Mouse (Mus musculus) neural tube, embryonic 10.5 days (tissue): ENCODE measurements at regions not wholly inside any gene's neighbourhood (a gene's known extent, or its start where the extent isn't known, plus 50 kb on each side); places are given as distances from the start of the nearest gene placed in this dataset.

Experiments used
- DNase-seq: peaks from one replicate; pipeline ENCODE4 v3.0.0-alpha.2; 2017; ENCODE audit warnings: low spot score; ENCODE audit errors: extremely low spot score

DNA sequence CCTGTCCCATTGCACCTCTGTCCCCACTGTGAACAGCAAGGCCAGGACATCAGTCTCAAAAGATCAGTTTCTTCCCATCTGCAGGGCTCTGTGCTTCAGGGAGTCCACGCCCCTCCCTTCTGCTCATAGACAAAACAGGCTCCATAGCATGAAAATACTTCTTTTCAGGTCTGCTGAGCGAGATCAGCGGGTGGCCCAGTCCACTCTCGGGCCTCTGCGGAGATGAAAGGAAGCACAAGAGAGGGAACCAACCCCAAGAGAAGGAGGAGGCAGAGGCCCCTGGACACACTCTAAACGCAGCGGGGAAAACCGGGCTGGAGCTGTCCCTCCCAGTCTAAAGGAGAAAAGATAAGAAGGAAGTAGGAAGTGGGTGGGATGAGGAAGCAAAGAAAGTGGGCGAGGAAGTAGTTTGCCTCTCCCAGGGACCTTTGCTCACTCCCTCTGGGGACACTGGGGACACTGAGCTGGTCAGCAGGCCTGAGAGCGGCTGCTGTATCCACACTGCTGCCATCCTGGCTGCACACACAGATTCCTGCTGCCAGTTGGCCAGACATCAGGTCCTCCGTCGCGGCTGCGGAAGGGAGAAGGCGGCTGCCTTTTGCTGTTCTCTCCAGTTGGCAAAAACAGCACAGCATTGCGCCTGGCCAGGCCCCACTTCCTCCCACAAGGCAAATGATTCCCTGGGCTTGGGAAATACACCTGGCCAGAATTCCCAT, 143.5 kb downstream of the Rybp start:
- peak; percentile 56 for DNase-seq

DNA sequence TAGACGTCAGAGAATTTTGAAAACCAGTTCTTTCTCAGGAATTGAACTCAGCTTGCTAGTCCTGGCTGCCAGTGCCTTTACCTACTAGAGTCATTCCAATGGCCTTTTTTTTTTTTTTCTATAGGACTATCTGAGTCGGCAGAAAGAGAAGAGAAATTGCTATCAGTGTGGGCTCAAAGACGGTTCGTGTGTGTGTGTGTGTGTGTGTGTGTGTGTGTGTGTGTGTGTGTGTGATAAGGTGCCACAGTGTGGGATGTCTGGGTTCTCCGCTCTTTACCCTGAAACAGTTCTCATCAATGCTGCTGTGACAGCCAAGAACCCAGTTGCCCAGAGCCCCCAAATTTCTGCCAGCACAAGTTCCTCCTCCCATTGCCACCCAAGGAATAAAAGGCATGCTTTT, 146.1 kb downstream of the Rybp start:
- no peak for DNase-seq

DNA sequence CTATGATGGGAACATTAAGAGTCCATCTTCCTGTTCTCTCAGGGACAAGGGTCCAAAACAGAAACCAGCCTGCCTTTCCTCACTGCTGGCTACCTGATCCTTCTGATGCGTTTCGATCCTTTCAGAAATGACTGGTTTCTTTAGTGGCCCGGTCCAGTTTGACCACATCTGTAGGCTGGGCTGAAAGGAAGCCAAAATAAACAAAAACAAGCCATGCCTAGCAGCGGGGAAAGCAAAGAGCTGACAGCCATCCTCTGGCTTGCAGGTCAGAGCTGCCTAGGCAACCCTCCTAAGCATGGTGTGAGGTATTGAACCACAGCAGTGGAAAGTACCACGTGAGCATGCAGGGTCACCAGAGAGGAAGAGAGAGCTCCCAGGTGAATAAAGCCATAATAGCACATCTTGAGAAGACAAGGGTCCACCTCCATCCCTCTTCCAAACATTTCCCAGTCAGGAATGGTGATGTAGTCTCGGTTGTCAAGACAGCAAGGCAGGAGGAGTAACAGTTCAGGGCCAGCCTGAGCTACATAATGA, 146.6 kb downstream of the Rybp start:
- no peak for DNase-seq

DNA sequence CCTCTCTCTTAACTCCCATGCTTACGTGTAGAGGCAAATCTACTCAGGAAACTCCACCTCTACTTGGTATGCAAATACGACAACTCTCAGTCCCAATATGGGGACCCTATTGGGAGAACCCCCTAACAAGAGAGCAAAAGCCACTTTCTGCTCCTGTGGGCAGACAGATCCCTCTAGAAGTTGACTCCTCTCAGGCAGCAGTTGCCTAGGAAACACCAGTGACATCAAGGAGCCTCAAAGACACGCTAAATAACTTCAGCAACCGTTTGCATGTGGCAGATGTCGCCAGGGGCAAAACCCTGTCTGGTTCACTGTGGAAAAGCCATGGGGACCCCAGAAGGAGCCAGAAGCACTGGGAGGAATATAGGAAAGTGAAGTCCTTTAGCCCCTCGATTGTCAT, 147.5 kb downstream of the Rybp start:
- no peak for DNase-seq

DNA sequence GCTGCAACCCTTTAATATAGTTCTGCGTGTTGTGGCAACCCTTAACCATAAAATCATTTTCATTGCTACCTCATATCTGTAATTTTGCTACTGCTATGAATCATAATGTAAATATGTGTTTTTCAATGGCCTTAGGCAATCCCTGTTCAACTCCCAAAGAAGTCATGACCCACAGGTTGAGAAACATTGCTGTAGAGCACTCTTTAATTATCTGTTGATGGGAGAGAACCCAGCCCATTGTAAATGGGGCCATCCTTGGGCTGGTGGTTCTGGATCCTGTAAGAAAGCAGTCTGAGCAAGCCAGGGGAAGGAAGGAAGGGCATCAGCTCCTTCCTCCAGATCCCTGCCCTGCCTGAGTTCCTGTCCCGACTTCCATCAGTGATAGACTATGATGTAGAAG, 148.6 kb downstream of the Rybp start:
- DNase-seq: no peak

DNA sequence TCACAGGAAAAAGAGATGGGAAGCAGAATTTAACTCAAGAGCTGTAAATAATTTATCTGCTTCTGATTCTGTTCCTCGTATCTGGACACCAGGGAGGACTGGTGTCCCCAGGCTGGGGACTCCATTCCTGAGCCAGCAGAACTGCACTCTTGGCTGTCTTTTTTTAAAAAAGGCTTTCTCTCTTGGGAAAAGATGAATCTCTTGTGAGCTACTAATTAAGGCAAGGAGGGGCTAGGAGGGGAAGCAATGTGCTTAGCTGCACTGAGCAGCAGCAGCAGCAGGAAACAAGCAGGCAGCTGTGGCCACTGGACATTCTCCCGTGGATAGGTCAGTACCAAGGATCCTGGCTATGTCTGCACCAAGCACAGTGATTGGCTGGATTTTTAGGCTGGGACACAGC, 152.1 kb downstream of the Rybp start:
- no peak for DNase-seq

DNA sequence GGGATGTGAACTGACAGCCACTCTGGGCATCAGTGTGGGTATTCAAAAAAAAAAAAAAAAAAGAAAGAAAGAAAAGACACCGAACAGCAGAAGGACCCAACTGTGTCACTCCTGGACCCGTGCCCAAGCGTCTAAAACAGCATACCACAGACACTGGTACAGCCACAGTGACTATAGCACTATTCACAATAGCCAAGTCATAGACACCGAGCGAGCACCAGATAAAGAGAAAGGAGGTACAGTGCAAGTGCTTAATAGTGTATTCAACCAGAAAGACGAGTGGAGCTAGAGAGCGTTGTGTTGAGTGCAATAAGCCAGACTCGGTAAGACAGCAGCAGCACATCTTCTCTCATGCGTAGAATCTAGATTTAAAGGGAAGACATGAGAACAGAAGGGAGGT, 153.3 kb downstream of the Rybp start:
- no peak for DNase-seq

DNA sequence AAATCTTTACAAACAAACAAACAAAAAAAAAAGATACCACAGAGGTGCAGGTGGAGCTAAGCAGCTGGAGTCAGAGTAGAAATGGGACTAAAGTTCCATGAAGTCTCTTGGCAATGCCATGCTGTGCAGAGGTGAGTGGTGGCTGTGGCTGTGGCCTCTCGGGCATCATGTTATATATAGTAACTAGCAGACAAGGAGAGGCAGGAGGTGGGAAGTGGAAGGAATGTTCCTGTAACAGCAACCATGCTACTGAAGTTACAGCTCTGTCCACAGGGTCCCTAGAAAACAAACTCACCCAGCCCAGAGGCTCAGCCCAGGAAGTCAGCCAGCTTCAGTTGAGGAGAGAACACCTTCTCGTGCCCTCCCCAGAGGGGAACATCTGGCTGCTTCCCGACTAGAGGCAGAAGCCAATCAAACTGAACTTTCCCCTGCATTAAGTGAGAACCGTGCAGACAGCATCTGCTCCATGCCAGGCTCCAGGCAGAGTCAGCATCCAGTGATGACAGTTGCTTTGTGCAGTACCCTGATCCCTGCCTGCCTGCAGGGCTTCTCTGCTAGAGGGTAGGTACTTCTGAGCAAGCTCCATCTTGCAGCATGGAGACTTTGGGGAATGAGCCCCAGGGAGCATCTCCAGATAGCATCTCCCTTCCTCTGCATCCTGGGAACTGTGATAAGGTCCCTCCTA, 154.2 kb downstream of the Rybp start:
- no peak for DNase-seq

DNA sequence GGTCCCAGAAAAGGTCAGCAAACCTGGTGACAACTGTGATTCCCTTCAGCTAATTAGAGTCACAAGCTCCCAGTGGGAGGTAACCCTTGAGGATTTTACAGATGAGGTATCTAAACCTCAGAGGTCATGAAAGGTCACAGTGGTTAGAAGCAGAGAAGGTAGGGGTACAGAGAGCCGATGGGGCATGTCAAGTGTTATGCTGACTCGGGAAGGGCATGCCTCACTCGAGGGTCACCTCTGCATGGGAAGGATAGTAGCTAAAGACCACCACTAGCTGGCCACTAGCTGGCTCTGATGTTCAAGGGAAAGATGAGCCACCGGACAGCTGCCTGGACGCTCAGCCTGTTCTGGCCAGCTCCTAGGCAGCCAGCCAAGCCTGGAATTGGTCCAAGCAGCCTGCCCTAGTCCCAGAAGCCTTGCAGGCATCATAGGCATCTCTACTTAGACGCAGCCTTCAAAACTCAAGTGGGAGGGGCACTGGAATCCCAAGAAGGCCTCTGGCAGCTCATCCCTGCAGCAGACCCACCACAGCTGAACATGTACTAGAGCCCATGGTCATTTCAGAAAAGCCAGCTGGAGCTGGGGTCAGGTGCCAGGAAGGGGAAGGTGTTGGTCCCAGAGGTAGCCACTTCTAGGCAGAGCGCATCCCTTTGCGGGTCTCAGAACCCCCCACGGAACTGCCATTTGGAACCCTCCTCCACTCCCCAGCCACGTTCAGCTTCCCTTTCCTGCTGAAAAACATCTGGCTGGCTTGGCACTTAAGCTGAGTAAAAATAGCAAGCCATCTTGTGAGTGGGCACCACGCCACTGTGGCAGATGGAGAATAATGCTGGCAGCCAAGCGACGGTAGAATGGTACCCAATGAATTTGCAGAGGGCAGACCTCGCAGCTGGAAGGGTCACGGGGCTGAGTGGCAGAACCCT, 159.8 kb downstream of the Rybp start:
- peak; percentile 22 for DNase-seq

DNA sequence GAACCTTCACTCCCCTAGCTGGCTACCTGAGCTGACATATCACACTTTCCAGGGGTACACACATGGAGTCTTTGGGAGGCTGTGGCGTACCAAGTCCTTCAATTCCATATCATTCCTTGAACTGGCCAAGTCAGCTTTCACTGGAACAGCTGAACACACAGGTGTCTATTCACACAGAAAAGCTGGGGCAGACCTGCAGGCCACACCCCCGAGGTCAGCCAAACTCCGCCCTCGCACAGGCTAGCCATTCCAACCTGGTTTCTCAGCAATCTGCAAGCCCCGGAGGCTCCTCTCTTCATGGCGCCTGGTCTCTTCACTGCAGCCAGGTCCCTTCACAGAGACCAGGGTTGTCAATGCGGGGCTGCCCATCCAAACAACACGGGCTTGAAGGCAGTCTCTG, 160.5 kb downstream of the Rybp start:
- DNase-seq: no peak

DNA sequence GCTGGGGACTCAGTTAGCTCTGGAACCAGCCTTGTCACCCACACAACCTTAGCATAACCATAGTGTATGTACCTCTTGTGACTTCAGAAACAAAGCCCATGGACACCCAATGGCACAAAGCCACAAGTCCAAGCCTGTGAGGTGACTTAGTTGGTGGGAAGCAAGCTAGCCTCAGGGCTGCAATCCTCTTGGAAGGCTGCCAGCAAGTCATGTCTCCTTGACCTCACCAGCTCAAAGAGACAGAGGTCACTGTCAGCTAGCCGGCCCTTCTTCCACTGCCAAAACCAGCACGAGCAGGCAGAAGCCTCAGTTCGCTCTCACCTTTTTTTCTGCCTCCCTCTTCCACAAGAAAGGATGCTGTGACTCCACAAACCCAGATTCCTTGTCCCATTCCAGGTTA, 161.0 kb downstream of the Rybp start:
- no peak for DNase-seq

DNA sequence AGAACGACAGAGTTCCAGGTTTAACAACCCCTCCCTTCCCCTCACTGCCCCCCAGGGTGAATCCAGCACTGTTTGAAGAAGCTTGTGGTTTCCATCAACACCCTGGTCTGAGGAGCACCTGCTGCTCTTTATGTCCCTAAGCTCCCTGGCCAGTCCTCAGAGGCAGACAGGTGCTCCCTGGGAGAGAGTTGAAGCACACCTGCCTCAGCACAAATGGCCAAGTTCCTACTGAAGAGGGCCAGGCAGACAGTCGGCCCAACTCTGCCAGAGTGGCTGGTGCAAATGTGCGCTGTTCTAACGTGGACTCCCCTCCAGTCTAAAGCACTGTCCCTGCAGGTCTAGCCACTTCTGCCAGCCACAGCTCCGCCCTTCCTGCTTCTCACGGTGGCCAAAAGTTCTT, 166.0 kb downstream of the Rybp start:
- DNase-seq: no peak

DNA sequence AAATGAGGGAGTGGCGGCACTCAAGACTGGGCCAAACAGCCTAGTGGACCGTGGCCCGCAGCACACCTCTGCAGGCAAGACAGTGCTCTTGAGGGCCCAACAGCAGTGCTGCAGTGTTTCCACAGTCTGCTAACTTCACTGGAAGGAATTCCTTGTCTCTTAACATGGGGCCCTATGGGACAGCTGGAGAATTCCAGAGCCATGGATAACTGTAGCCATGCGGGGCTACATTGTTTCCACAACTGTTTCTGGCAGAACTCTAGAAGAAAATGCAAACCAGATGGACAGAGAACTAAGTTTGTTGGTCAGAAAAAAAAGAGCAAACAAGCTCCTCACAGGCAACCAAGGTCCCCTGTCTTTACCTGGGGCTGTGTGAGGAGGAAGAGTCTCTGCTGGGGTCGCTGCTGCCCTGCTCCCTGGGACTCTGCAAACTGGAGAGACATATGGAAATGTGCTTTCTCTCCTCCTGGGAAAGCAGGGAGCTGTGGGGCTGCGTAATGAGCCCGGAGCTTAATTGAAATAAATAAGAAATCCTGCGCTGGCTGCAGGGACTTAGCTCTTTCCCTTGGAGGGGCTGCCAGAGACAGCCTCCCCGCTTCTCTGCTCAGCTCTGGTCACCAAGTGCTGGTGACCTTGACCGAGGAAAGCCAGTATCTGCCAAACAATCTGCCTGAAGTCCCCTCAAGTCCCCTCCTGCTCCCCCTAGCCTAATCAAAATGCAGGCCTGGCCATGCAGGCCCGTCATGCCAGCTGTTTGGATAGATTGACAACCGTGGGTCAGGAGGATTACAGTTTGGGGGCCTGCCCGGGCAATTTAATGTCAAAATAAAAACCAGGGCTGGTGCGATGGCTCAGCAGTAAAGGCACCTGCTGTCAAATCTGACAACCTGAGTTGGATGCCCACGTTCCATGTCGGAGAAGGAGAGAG, 167.0 kb downstream of the Rybp start:
- DNase-seq: peak; percentile 23

DNA sequence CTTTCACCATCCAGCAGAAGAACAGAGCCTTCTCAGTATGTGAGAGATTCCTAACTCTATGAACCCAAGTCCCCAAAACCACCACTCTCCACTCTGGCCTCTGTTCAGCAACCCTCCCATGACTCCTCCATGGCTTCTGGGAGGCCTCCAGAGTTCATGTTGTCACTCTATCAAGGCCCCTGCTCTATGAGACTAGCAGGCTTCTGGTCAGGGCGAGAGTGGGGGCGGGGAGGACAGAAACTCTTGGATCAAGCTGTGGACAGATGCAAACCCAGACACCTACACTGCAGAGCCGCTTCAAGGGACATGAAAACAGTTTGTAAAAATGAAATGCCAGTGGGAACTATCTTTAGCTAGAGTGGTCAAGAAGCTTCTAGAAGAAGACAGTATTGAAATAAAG, 170.2 kb downstream of the Rybp start:
- DNase-seq: no peak

DNA sequence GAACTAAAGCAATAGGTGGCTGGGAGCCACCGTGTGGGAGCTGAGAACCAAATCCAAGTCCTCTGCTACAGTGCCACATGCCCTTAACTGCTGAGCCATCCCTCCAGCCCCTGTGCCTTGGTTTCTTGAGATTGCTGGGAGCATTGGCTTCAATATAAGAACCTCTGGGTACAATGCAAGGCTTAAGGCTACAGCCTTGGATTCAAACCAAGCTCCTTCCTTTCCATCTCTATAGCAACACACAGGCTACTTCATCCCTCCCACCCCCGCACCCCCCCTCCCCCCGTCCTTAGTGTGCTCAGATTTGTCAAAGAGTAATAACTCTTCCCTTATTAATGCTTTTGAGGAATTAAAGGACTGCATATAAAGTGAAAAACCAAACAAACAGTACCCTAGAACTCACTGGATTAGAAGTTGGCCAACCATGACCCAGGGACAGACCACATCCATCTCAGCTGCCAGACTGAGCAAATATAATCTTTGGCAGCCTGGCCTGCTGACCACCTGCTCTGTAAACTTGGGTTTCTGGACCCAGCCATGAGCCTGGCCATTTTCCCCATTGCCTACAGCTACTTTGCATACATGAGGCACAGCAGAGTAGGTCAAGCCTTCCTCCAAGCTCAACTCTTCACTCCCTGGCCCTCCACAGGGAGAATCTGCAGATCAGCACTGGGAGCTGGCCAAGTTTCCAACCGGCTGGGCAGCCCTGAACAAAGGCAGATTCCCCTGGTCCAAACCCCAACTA, 173.7 kb downstream of the Rybp start:
- no peak for DNase-seq

DNA sequence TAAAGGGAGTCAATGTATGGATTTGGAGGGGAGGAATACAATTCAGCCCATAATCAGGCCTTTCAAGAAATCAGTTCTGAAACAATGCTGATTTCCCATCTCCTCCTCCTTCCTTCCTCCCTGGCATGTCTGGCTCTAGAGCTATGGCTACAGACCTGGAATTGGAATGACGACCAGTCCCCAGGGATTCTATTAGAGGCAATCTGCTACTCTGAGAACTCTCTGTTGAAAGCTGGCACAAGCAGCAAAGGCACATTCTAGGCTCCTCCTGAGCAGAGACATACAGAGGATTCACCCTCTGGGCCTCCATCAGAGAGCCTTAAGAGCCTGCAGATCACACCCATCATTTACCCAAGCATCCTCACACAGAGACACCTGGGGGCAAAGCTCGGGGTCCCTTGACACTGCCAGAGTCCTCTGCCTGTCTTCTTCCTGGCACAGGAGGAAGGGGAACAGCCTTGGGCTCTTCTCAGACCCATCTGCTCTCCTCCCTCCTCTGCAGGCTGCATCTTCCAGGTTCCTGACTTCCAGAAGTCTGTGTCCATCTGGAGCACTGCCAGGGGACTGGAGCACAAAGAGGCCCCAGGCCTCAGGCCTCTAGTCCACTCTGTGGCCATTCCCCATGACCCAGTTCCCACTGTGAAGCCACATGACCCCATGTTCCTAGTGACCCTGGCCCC, 176.2 kb downstream of the Rybp start:
- no peak for DNase-seq

DNA sequence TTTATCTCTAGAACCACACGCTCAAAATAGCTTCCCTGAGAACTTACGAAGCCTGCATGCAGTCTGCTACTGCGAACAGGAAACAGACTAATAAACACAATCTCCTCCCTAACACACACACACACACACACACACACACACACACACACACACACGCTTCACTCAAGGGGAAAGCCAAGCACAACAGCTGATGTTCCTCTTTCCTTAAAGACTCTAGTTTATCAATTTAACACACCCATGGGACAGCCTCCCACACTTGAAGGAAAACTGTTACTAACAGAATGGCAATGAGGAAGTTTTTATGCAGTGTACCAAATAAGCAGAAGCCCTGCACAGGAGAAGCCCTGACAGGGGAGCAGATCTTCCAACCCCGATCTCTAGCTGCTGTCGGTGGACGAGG, 177.3 kb downstream of the Rybp start:
- DNase-seq: no peak

DNA sequence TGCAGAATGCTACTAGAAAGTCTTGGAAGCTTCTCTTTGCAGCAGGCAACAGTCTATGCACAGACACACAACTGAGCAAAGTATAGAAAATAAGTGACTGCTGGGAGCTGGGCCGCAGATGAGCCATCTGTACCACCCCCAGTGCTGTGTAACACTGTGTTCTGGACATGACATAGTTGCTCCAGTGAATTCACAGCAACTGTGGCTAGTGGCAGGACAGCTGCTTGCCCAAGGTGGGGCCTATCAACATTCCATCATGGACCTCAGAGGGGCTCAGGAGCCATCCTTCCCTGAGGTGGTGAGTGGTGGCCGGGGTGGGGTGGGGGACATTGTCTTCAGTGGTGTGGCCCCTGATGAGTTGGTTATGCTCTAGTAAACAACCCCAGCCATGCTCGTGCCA, 177.9 kb downstream of the Rybp start:
- no peak for DNase-seq

DNA sequence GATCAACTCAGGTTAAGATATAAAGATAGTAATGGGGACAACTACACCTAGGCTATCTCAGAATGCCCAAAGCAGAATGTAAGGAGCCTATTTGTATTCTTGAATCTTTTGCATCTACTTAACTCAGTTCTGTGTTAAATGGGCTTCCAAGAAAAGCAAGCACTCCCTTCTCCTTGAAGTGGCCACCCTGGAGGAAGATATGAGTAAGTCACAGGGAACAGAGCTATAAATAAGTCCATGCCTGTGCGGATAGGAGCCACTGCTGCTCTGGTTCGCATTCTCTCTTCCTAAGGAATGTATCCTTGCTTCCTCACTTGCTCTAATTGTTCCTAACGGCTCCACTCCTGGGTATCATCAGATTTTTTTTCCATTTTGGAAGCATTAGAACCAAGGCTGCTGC, 179.8 kb downstream of the Rybp start:
- DNase-seq: no peak

DNA sequence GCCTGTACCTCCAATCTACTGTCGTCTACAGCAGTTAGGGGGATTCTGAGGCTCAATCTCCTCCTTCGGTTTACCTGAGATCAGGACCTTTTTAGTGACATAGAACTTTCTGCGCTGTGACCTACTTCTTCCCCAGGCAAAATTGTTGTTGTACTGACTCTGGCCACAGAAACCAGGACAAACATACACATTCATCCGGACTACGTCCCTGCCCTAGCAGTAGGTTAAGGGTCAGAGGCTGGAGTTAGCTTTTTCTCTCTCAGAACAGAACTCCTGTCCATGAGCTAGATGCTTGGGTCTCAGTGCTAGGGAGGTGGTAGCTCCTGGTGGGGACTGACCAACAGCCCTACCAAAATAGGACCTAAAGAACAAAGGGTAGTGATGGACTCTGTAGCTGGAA, 180.2 kb downstream of the Rybp start:
- no peak for DNase-seq
